Mouse (Mus musculus) G1E-ER4 (cell line): ENCODE results near the gene Lrwd1. TPM values are rescaled to one million over a fixed set of nuclear protein-coding genes. Genes with fewer than 3 reads are reported as not detected.

Experiments
- GATA1 ChIP-seq: IDR thresholded peaks from one replicate; pipeline ENCODE4 v1.8.0; 2012; ENCODE audit warnings: low read length, inconsistent platforms
- polyA plus RNA-seq: library from polyadenylated mRNA; stranded (reverse); fragments of >175 nt; gene quantifications from 2 replicates; pipeline ENCODE4 v1.2.3, GENCODE M21; 2012

The Lrwd1 gene
- 141 and 143 TPM in 2 replicates for polyA plus RNA-seq

DNA sequence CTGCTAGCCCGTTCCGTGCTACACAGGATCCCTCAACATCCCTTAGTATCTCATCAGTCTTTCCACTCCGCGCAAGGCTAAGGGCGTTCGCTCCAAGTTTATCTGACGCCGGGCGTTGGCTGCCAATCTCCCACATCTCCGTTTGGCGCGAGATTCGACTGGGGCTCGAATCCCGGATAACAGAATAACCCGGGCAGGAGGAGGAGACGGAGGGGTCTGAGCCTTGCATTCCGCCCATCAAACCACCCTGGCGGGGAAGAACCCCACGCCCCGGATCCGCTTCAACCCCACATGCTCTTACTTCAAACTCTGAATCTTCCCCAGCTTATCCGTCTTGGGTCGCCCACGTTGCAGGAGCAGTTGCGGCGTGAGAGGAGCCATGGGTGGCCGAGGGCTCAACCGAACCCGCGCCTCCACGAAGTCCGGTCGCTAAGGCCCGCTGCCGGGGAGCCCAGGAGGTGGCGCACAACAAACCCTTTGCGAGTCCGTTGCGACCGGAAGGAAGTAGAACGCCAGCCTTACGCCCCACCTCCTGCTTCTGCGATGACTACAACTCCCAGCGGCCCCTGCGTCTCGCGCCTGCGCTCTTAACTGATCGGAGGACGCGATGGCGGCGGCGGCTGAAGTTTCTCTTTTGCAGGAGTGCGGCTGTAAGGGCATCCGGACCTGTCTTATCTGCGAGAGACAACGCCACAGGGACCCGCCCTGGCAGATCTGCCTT is at the start of gene Lrwd1, which contains the start of gene Alkbh4:
Lrwd1 (minus strand) TSS at position 504 of the 721 bp plus-strand sequence.
Alkbh4 (plus strand) TSS at position 576 of the 721 bp plus-strand sequence.
- TF ChIP-seq GATA1: peak; percentile 44

DNA sequence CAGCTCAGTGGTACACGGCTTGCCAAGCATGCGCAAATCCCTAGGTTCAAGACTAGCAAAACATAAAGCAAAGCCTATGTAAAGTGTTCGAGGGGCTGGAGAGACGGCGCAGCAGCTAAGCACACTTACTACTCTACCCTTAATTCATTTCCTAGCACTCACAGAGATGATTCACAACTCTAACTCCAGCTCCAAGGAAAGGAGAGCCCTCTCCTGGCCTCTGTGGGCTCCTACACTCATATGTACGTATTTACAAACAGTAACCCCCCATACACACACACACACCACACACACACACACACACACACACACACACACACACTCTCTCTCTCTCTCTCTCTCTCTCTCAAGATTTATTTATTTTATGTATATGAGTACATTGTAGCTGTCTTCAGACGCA is 47.9 kb upstream of the Lrwd1 start:
- TF ChIP-seq GATA1: no peak

GRCm38 (mm10) chr5:136182830-136183229 is 47.0 kb upstream of the Lrwd1 start:
- TF ChIP-seq GATA1: peak; percentile 70

- no peak for TF ChIP-seq GATA1
Observed at GRCm38 (mm10) chr5:136182049-136182448, 46.2 kb upstream of the Lrwd1 start.

- no peak for TF ChIP-seq GATA1
Observed at GRCm38 (mm10) chr5:136181197-136181596, 45.3 kb upstream of the Lrwd1 start.

DNA sequence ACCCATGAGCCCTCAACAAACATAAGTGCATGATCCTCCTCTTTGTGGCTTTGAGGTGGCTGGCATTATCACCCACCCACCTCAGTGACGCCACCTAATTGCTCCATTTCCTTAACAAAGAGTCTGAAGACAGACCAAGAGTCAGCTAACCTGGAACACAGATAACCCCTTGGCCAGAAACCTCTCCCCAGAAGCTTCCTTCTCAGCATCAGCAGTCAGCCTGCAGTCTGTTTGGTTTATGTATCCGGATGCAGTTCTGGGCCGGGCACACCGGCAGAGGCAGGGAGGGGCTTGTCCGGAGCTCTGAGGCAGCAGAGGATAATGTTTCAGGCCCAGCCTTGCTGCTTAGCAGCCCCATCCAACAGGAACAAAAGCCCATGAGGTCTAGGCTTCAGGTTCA is 43.7 kb upstream of the Lrwd1 start:
- TF ChIP-seq GATA1: no peak

DNA sequence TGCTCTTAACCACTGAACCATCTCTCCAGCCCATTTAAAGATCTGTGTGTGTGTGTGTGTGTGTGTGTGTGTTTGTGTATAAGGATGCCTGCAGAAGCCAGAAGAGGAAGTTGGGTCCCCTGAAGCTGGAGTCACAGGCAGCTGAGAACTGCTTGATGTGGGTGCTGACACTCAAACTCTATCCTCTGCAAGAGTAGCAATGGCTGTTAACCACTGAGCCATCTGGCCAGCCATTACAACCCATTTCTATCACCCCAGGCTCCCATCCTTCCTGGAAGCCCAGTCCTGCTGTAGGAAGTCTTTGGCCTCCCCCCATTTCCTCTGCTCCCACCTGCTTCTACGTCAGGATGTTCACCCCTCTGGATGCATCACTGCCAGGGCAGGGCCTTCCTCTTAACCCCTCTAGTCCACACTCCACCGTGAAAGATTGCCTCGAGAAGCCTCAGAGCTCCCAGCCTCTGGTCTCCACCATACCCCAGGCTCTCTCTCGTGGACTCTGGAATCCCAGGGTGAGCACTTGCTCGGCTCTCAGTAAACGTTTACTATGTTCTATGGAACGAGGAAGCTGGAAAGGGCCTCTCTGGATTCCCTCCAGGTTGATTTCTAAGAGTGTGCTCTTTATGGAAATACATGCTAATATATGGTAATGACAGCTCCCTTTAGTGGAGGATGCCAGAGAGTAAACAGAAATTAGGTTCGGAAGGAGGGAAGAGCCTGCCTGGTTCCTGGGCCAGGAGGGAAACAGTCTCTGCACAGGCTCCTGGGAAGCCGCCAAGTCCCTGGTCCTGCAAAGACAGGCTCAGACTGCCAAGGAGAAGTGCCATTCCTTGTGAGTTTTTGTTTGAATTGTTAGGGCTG is 38.0 kb upstream of the Lrwd1 start:
- TF ChIP-seq GATA1: no peak

- no peak for TF ChIP-seq GATA1
Observed at GRCm38 (mm10) chr5:136172939-136173338, 37.1 kb upstream of the Lrwd1 start.

DNA sequence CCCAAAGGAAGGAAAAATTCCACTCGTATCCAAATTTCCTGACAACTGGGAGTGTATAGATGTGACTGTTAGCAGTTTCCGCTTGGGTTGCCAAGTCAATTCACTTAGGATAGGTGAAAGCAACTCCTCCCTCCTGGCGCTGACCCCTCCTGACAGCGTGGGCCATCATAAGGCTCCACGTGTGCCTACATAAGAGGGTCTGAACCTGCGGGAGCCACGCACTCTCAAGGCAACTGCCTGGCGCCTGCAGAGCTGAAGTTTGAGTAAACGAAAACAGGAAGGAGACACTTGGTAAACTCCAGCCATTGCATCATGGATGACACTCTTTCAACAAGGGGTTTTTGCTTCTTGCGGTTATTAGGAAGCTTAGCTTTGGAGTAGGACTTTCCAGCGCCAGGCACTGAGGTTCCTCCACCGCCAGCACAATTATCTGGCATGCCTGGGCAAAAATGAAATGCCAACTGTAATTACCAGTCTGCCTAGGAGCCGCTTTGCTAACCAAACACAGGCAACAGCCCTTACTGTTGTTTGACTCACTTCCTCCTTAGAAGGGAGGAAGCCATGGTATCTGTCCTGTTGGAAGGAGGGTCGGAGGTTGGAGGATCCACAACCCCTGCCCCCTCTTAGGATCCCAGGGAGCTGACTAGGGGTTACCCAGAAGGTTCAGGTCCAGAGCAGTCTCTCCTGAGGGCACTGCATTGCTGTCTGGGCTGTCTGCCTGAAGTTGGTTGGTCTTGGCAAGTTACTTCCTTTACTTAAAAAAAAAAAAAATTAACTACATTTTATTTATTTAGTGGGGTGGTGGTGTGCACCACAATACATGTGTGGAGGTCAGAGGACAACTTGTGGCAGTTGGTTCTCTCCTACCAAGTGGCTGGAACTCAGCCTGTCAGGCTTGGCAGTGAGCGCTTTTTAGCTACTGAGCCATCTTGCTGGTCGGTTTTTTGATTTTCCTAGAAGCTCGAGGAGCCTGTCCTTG is 35.8 kb upstream of the Lrwd1 start:
- no peak for TF ChIP-seq GATA1

GRCm38 (mm10) chr5:136170512-136171362 is 34.9 kb upstream of the Lrwd1 start, which contains the start of gene Orai2:
TSS of gene Orai2 (minus strand) at chr5:136170713.
- no peak for TF ChIP-seq GATA1

DNA sequence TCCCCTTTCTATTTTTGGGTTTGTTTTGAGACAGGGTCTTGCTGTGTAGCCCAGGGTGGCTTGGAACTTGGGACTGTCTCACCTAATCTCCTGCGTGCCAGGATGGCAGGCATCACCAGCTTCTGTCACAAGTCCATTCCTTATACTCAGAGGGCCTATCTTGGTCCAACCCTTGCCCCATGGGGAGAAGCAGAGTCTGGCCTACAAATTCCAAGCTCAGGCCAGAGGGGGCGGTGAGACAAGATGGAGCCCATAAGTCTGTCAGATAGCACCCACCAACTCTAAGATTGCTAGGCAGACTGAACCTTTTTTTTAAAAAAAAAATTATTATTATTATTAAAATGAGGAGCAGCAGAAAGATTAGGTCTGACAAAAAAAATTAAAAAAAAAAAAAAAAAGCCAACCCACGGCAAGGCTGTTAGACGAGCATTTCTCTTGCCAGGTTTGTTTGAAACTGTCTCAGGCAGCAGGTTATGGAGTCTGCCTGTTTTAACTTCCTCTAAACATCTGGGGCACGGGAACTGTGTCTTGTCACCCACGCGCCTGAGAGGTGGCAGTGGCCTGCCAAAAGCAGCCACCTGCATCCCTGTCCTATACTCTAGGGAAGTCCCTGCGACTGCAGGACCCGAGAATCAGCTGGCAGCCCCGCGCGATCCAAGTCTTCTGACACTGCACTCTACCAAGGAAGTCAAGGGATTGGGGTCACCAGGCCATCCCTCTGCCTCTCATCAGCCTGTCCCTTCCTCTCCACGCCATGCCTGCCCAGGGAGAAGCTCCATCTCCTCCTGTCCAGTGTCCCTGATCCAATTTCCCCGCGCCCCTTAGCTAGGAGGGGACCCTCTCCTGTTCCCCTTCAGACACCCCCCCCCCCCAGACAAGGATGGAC is 34.0 kb upstream of the Lrwd1 start:
- no peak for TF ChIP-seq GATA1

DNA sequence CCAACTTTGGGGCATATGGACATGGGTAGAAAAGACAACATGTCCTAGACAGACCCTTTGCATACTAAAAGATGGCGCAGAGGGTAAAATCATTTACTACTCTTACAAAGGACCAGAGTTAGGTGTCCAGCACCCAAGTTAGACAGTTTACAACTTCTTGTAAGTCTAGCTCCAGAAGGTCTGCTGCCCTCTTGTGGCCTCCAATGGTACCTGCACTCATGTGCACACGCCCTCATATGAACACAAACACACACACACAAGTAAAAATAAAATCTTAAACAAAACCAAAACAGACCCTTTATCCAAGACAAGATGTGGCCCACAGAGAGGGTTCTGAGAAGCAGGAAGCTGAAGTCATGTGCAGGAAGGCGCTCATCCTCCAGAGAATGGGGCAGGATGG is 32.2 kb upstream of the Lrwd1 start:
- TF ChIP-seq GATA1: no peak

GRCm38 (mm10) chr5:136167296-136167695 is 31.4 kb upstream of the Lrwd1 start:
- TF ChIP-seq GATA1: no peak
